Mouse (Mus musculus) liver, postnatal 0 days (tissue): ENCODE measurements around the gene Lrrc59.

ENCODE experiments used
- CTCF ChIP-seq: sonication (generic); IDR thresholded peaks from 2 replicates; pipeline ENCODE4 v1.5.1; 2016; ENCODE audit warnings: antibody characterized with exemption, low read depth
- EP300 ChIP-seq: IDR thresholded peaks from 2 replicates; pipeline ENCODE4 v1.6.1; 2016; ENCODE audit warnings: antibody characterized with exemption, low read depth, mild to moderate bottlenecking

GRCm38 (mm10) chr11:94687178-94687577, 57.6 kb downstream of the Lrrc59 start:
- TF ChIP-seq CTCF, result no peak
- no peak for TF ChIP-seq EP300
